In the genomic region with DNA sequence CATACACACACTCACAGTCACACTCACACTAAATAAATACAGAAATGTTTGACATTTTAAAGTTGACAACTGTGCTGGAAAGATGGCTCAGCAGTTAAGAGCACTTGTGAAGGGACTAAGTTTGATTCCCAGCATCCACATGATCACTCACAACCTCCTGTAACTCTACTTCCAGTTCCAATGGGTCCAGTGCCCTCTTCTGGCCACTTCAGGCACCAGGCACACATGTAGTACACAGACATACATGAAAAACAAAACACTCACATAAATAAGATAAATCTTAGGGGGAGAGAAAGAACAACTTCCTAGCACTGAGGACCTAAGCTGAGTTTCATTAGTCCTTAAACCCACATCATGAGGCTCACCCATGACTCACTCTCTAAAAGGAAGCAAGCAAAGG, we compare ENCODE assay signal across 20 mouse cellular contexts.
DNase-seq lines count a peak whose midpoint lies in the region; ATAC-seq and TF ChIP-seq lines count a peak whose summit lies in the region.
"Had no signal": no experiment of that assay in that cellular context is flagged by ENCODE, and none has a peak within 500 bp of the region (broad histone marks: within the 10 kb centered on the region; RNA-seq: fewer than 3 reads in every experiment).

No protein-coding gene starts in this region.

- peak; percentile 10 for DNase-seq in CD4-positive, CD25-positive, alpha-beta regulatory T cell, adult 2 months (ENCODE audit: low read depth, low spot score)
- DNase-seq in liver, embryonic 14.5 days (ENCODE audit: low read depth in 3 of 3, low spot score in 3 of 3) = no peak
- no peak for DNase-seq in liver, embryonic 11.5 days (ENCODE audit: low spot score)
- peak; percentile 29 for DNase-seq in 416B (ENCODE audit: low read depth)
- DNase-seq in Patski (ENCODE audit: low read depth, low spot score) = no peak
- no peak for DNase-seq in embryonic facial prominence, embryonic 10.5 days (ENCODE audit: low spot score)
- no peak for DNase-seq in embryo, embryonic 10.5 days (ENCODE audit: low spot score)
- DNase-seq: cerebellum, adult 11 months; heart, adult 18-20 months; heart, postnatal 14 days; kidney, adult 8-10 months; lung, adult 18-20 months had no signal

- peak; percentile 24; the same call in 1 of the 2 replicates for TF ChIP-seq CTCF in liver, embryonic 14.5 days (IDR thresholded peaks at IDR 0.05; ENCODE audit: low read depth)
- TF ChIP-seq CTCF in Patski (IDR thresholded peaks at IDR 0.05) = peak; percentile 38

- no peak overlapping the region for H3K9ac ChIP-seq in liver, embryonic 14.5 days (replicated peaks)
- H3K9ac ChIP-seq in liver, embryonic 11.5 days (ENCODE audit: low read depth, low read length) = no peak overlapping the region
- H3K9ac ChIP-seq: forebrain, embryonic 13.5 days; hindbrain, embryonic 15.5 days; limb, embryonic 12.5 days; neural tube, embryonic 12.5 days; stomach, embryonic 15.5 days had no signal

- POLR2A ChIA-PET in Patski (lab: Charles Lee) = no interaction called here

- in situ Hi-C loops in Patski (cut with MboI; ENCODE audit: low pct_unique_long_range_greater_than_20kb) = no loop called here

- H3K27ac ChIP-seq in liver, embryonic 14.5 days = no peak overlapping the region
- no peak overlapping the region for H3K27ac ChIP-seq in liver, embryonic 11.5 days (ENCODE audit: low read depth, low read length)
- no peak overlapping the region for H3K27ac ChIP-seq in embryonic facial prominence, embryonic 10.5 days (replicated peaks)
- H3K27ac ChIP-seq: forebrain, embryonic 13.5 days; hindbrain, embryonic 15.5 days; left cerebral cortex, adult 2 months; limb, embryonic 12.5 days; neural tube, embryonic 12.5 days; stomach, embryonic 15.5 days had no signal

- CTCF ChIA-PET in Patski (lab: Charles Lee) = no interaction called here

- H3K27me3 ChIP-seq in liver, embryonic 14.5 days (ENCODE audit: control insufficient read depth, insufficient read depth, low read length) = no peaks in the 10 kb centered on the region
- no peaks in the 10 kb centered on the region for H3K27me3 ChIP-seq in liver, embryonic 11.5 days (replicated peaks; ENCODE audit: control insufficient read depth, insufficient read depth, low read length)
- H3K27me3 ChIP-seq in Patski = no peaks in the 10 kb centered on the region
- no peaks in the 10 kb centered on the region for H3K27me3 ChIP-seq in embryonic facial prominence, embryonic 10.5 days (replicated peaks; ENCODE audit: low read depth, poor library complexity, severe bottlenecking)
- H3K27me3 ChIP-seq: forebrain, embryonic 13.5 days; hindbrain, embryonic 15.5 days; limb, embryonic 12.5 days; megakaryocyte, embryonic 14.5 days; neural tube, embryonic 12.5 days; stomach, embryonic 15.5 days had no signal

- no peak for TF ChIP-seq EP300 in liver, embryonic 14.5 days (IDR thresholded peaks at IDR 0.05; ENCODE audit: low read depth)

- ATAC-seq in CD4-positive, CD25-positive, alpha-beta regulatory T cell, adult 4 months = no peak
- no peak for ATAC-seq in liver, embryonic 14.5 days (ENCODE audit: insufficient read depth)
- no peak for ATAC-seq in liver, embryonic 11.5 days (replicated peaks; ENCODE audit: low FRiP score)
- ATAC-seq in Patski = no peak
- ATAC-seq: forebrain, embryonic 13.5 days had no signal

- H3K4me1 ChIP-seq in liver, embryonic 14.5 days (replicated peaks; ENCODE audit: control insufficient read depth in 2 of 2, insufficient read depth in 2 of 2, low read length in 1 of 2) = no peaks in the 10 kb centered on the region
- no peaks in the 10 kb centered on the region; the same call in 1 of the 2 replicates for H3K4me1 ChIP-seq in liver, embryonic 11.5 days (replicated peaks; ENCODE audit: control insufficient read depth, insufficient read depth, low read length)
- 0 out of 2 replicates have a peak, but pooled peaks cover 2% of the 10 kb centered on the region for H3K4me1 ChIP-seq in embryonic facial prominence, embryonic 10.5 days
- H3K4me1 ChIP-seq: forebrain, embryonic 13.5 days; hindbrain, embryonic 15.5 days; limb, embryonic 12.5 days; neural tube, embryonic 12.5 days; stomach, embryonic 15.5 days had no signal

- no peaks in the 10 kb centered on the region for H3K9me3 ChIP-seq in liver, embryonic 14.5 days (ENCODE audit: control insufficient read depth, low read length)
- H3K9me3 ChIP-seq in liver, embryonic 11.5 days (ENCODE audit: control insufficient read depth, low read length) = no peaks in the 10 kb centered on the region
- H3K9me3 ChIP-seq in embryonic facial prominence, embryonic 10.5 days = no peaks in the 10 kb centered on the region
- H3K9me3 ChIP-seq: forebrain, embryonic 13.5 days; hindbrain, embryonic 15.5 days; limb, embryonic 12.5 days; neural tube, embryonic 12.5 days; stomach, embryonic 15.5 days had no signal

- H3K4me3 ChIP-seq in liver, embryonic 14.5 days (ENCODE audit: insufficient read depth in 1 of 2, low read depth in 2 of 2, low read length in 2 of 2) = no peak overlapping the region
- no peak overlapping the region for H3K4me3 ChIP-seq in liver, embryonic 11.5 days (ENCODE audit: low read depth, low read length)
- H3K4me3 ChIP-seq in embryonic facial prominence, embryonic 10.5 days = no peak overlapping the region
- H3K4me3 ChIP-seq: forebrain, embryonic 13.5 days; hindbrain, embryonic 15.5 days; left cerebral cortex, adult 2 months; limb, embryonic 12.5 days; megakaryocyte, embryonic 14.5 days; neural tube, embryonic 12.5 days; stomach, embryonic 15.5 days had no signal

- no peaks in the 10 kb centered on the region for H3K36me3 ChIP-seq in liver, embryonic 14.5 days (replicated peaks; ENCODE audit: control insufficient read depth, insufficient read depth, low read depth)
- no peaks in the 10 kb centered on the region for H3K36me3 ChIP-seq in liver, embryonic 11.5 days (ENCODE audit: control insufficient read depth, insufficient read depth, low read length)
- H3K36me3 ChIP-seq in embryonic facial prominence, embryonic 10.5 days (replicated peaks) = no peaks in the 10 kb centered on the region
- H3K36me3 ChIP-seq: hindbrain, embryonic 15.5 days; limb, embryonic 12.5 days; neural tube, embryonic 12.5 days; stomach, embryonic 15.5 days had no signal

- H3K4me2 ChIP-seq in liver, embryonic 14.5 days (ENCODE audit: low read depth) = no peak overlapping the region
- no peak overlapping the region for H3K4me2 ChIP-seq in liver, embryonic 11.5 days
- H3K4me2 ChIP-seq: forebrain, embryonic 13.5 days; hindbrain, embryonic 15.5 days; limb, embryonic 12.5 days; neural tube, embryonic 12.5 days; stomach, embryonic 15.5 days had no signal

Comparison
In these comparisons a context has a peak if more than half of its experiments do, and no peak if none do; other contexts are left out.
1. DNase-seq: peak in CD4-positive, CD25-positive, alpha-beta regulatory T cell, adult 2 months (single experiment) and 416B (single experiment); none in liver, embryonic 14.5 days (0 of 3), liver, embryonic 11.5 days (single experiment), Patski (single experiment), embryonic facial prominence, embryonic 10.5 days (single experiment) and embryo, embryonic 10.5 days (single experiment).